Mouse (Mus musculus) hindbrain, embryonic 11.5 days (tissue): ENCODE data around the gene Gm21830. TPM values are rescaled to one million over a fixed set of nuclear protein-coding genes. Genes with fewer than 3 reads are reported as not detected.
"Not testable (repeated sequence)": the region's sequence is repeated elsewhere in the genome, so short reads cannot be mapped to it uniquely, and the experiment has no call there.

ENCODE experiments used
- ATAC-seq: fragments of 200-750 bp; cut with Nextera tagmentation; 2 replicates; pipeline ENCODE4 v1.8.0; 2017; ENCODE audit warnings: mild to moderate bottlenecking, moderate TSS enrichment, moderate library complexity; ENCODE audit not compliant: low FRiP score
- DNase-seq: peaks from one replicate; pipeline ENCODE4 v3.0.0-alpha.2; 2015; ENCODE audit warnings: low spot score
- H3K27ac ChIP-seq: fragments of 300-500 bp; sonication (generic); 2 replicates; pipeline ENCODE4 v1.5.1; 2014; ENCODE audit warnings: mild to moderate bottlenecking, low read depth, low read length
- H3K27me3 ChIP-seq: fragments of 300-500 bp; sonication (generic); 2 replicates; pipeline ENCODE4 v1.6.1; 2014; ENCODE audit warnings: mild to moderate bottlenecking, low read length, moderate library complexity, mixed read lengths; ENCODE audit not compliant: control insufficient read depth, insufficient read depth
- H3K36me3 ChIP-seq: fragments of 300-500 bp; sonication (generic); 2 replicates; pipeline ENCODE4 v1.6.1; 2014; ENCODE audit warnings: mild to moderate bottlenecking, low read length, moderate library complexity, mixed read lengths; ENCODE audit not compliant: control insufficient read depth, insufficient read depth
- H3K4me1 ChIP-seq: fragments of 300-500 bp; sonication (generic); replicated peaks from 2 replicates; pipeline ENCODE4 v1.6.1; 2014; ENCODE audit warnings: low read length, mixed read lengths; ENCODE audit not compliant: control insufficient read depth, insufficient read depth
- H3K4me2 ChIP-seq: fragments of 300-500 bp; sonication (generic); replicated peaks from 2 replicates; pipeline ENCODE4 v1.6.1; 2014; ENCODE audit warnings: mild to moderate bottlenecking, low read depth, low read length
- H3K4me3 ChIP-seq: fragments of 300-500 bp; sonication (generic); 2 replicates; pipeline ENCODE4 v1.5.1; 2014; ENCODE audit warnings: low read depth, low read length
- H3K9ac ChIP-seq: fragments of 300-500 bp; sonication (generic); 2 replicates; pipeline ENCODE4 v1.6.1; 2014; ENCODE audit warnings: low read depth, low read length
- H3K9me3 ChIP-seq: fragments of 300-500 bp; sonication (generic); 2 replicates; pipeline ENCODE4 v1.6.1; 2016; ENCODE audit warnings: low read length; ENCODE audit not compliant: control insufficient read depth
- WGBS: fragments of 180-500 bp; shearing (Covaris S2); extraction: QIAGEN DNeasy Blood & Tissue Kit; methylation state at CpG from one replicate; pipeline ENCODE4 v1.1.7; 2014; 5-methylcytosine and 5-hydroxymethylcytosine counted together
- polyA plus RNA-seq: library from polyadenylated mRNA; unstranded; fragments of >200 nt; fragmentation: Nextera tagmentation; extraction: Ambion mirVana; gene quantifications from 2 replicates; pipeline ENCODE4 v1.2.1, GENCODE M21; 2014

Gm21830 gene
- not detected in 2 replicates for polyA plus RNA-seq

GRCm38 (mm10) chr2:67413425-67413824, at the start of gene Gm21830:
Gm21830 (plus strand) TSS chr2:67413725.
- not testable (repeated sequence) for H3K36me3 ChIP-seq, DNase-seq, H3K9me3 ChIP-seq, H3K4me3 ChIP-seq, ATAC-seq, H3K4me1 ChIP-seq, H3K4me2 ChIP-seq, H3K27ac ChIP-seq, H3K27me3 ChIP-seq, H3K9ac ChIP-seq
- no CpG with 5 or more reads among the region's 1 CpGs for WGBS

GRCm38 (mm10) chr2:67364506-67364905, 49.0 kb upstream of the Gm21830 start:
- DNase-seq (no peak), ATAC-seq (no peak)
- H3K36me3 ChIP-seq: no peaks in the 10 kb centered on the region
- H3K4me1 ChIP-seq: no peaks in the 10 kb centered on the region
- H3K27ac ChIP-seq: no peak overlapping the region
- no peak overlapping the region for H3K4me3 ChIP-seq
- no peak overlapping the region for H3K4me2 ChIP-seq
- 86% methylated on average over 2 of the region's 2 CpGs for WGBS
- H3K9ac ChIP-seq: no peak overlapping the region
- no peaks in the 10 kb centered on the region for H3K27me3 ChIP-seq
- H3K9me3 ChIP-seq: no peaks in the 10 kb centered on the region

GRCm38 (mm10) chr2:67378504-67378903, 35.0 kb upstream of the Gm21830 start:
- Histone ChIP-seq H3K36me3 (no peaks in the 10 kb centered on the region), H3K4me3 (no peak overlapping the region), H3K4me1 (no peaks in the 10 kb centered on the region), H3K9ac (no peak overlapping the region), H3K27ac (no peak overlapping the region), H3K27me3 (no peaks in the 10 kb centered on the region), H3K4me2 (no peak overlapping the region), H3K9me3 (no peaks in the 10 kb centered on the region)
- DNase-seq (no peak), ATAC-seq (no peak)
- WGBS: 53% methylated on average over 3 of the region's 3 CpGs

GRCm38 (mm10) chr2:67420853-67421252, 7.3 kb downstream of the Gm21830 start:
- no peak for DNase-seq
- Histone ChIP-seq H3K4me3 (no peak overlapping the region), H3K9me3 (no peaks in the 10 kb centered on the region), H3K4me2 (no peak overlapping the region), H3K9ac (no peak overlapping the region), H3K27ac (no peak overlapping the region), H3K36me3 (no peaks in the 10 kb centered on the region), H3K27me3 (no peaks in the 10 kb centered on the region), H3K4me1 (no peaks in the 10 kb centered on the region)
- no peak; the same call in 1 of the 2 replicates for ATAC-seq

GRCm38 (mm10) chr2:67422799-67423198, 9.3 kb downstream of the Gm21830 start:
- 97% methylated on average over 1 of the region's 1 CpGs for WGBS
- Histone ChIP-seq H3K4me3 (no peak overlapping the region), H3K4me2 (no peak overlapping the region), H3K4me1 (no peaks in the 10 kb centered on the region), H3K9ac (no peak overlapping the region), H3K9me3 (no peaks in the 10 kb centered on the region), H3K27ac (no peak overlapping the region), H3K27me3 (no peaks in the 10 kb centered on the region), H3K36me3 (no peaks in the 10 kb centered on the region)
- DNase-seq: no peak
- ATAC-seq: no peak

GRCm38 (mm10) chr2:67433081-67433480, 19.6 kb downstream of the Gm21830 start, which contains the start of gene Gm26727:
Gm26727 (minus strand) TSS chr2:67433181.
- no peaks in the 10 kb centered on the region for H3K4me1 ChIP-seq
- H3K9ac ChIP-seq: no peak within 1 kb of the TSS
- ATAC-seq: no peak
- H3K9me3 ChIP-seq: no peaks in the 10 kb centered on the region
- no peak within 1 kb of the TSS for H3K4me3 ChIP-seq
- no peak within 1 kb of the TSS for H3K27ac ChIP-seq
- H3K4me2 ChIP-seq: no peak within 1 kb of the TSS
- 66% methylated on average over 2 of the region's 2 CpGs for WGBS
- H3K27me3 ChIP-seq: no peaks in the 10 kb centered on the region
- no peak for DNase-seq
- H3K36me3 ChIP-seq: no peaks in the 10 kb centered on the region

- no peak overlapping the region for H3K4me2 ChIP-seq
- no peak overlapping the region for H3K9ac ChIP-seq
- no peaks in the 10 kb centered on the region for H3K36me3 ChIP-seq
- no peaks in the 10 kb centered on the region for H3K27me3 ChIP-seq
- H3K4me3 ChIP-seq: no peak overlapping the region
- H3K4me1 ChIP-seq: no peaks in the 10 kb centered on the region
- H3K9me3 ChIP-seq: no peaks in the 10 kb centered on the region
- ATAC-seq: no peak
- 88% methylated on average over 8 of the region's 8 CpGs for WGBS
- no peak overlapping the region for H3K27ac ChIP-seq
- DNase-seq: no peak
These were observed 24.8 kb downstream of the Gm21830 start for GRCm38 (mm10) chr2:67438309-67438708.

GRCm38 (mm10) chr2:67445780-67446179, 32.3 kb downstream of the Gm21830 start, which contains the start of gene Xirp2:
Xirp2 (plus strand) TSS chr2:67446002.
- H3K27ac ChIP-seq: no peak within 1 kb of the TSS
- WGBS: 78% methylated on average over 3 of the region's 3 CpGs
- no peaks in the 10 kb centered on the region for H3K9me3 ChIP-seq
- ATAC-seq (no peak), DNase-seq (no peak)
- H3K27me3 ChIP-seq: no peaks in the 10 kb centered on the region
- no peak within 1 kb of the TSS for H3K4me2 ChIP-seq
- H3K9ac ChIP-seq: no peak within 1 kb of the TSS
- no peaks in the 10 kb centered on the region for H3K36me3 ChIP-seq
- no peaks in the 10 kb centered on the region for H3K4me1 ChIP-seq
- H3K4me3 ChIP-seq: no peak within 1 kb of the TSS

GRCm38 (mm10) chr2:67446772-67447171, 33.2 kb downstream of the Gm21830 start:
- no peaks in the 10 kb centered on the region for H3K27me3 ChIP-seq
- H3K9ac ChIP-seq: no peak overlapping the region
- H3K27ac ChIP-seq: no peak overlapping the region
- H3K9me3 ChIP-seq: no peaks in the 10 kb centered on the region
- DNase-seq (no peak), ATAC-seq (no peak)
- no peak overlapping the region for H3K4me3 ChIP-seq
- H3K4me2 ChIP-seq: no peak overlapping the region
- H3K36me3 ChIP-seq: no peaks in the 10 kb centered on the region
- 93% methylated on average over 1 of the region's 1 CpGs for WGBS
- no peaks in the 10 kb centered on the region for H3K4me1 ChIP-seq
